Mouse (Mus musculus) small intestine, adult 2 months (tissue): ENCODE data around the gene Med21.

Source experiments
- CTCF ChIP-seq: fragments of 200-500 bp; IDR thresholded peaks from 2 replicates; pipeline ENCODE4 v1.5.1; 2012; ENCODE audit warnings: low read depth, mild to moderate bottlenecking, control low read depth, inconsistent platforms, low read length, moderate library complexity, mixed read lengths; ENCODE audit not compliant: insufficient replicate concordance, insufficient read length; ENCODE audit errors: extremely low read depth
- POLR2A ChIP-seq: fragments of 200-500 bp; IDR thresholded peaks from 2 replicates; pipeline ENCODE4 v1.6.1; 2012; ENCODE audit warnings: low read depth, mild to moderate bottlenecking, control low read depth, inconsistent platforms, low read length, moderate library complexity

GRCm38 (mm10) chr6:146674420-146674819, 32.1 kb downstream of the Med21 start:
- TF ChIP-seq CTCF (no peak), POLR2A (no peak)
